Mouse (Mus musculus): ENCODE results near the gene Hibadh.

Gene Hibadh

DNA sequence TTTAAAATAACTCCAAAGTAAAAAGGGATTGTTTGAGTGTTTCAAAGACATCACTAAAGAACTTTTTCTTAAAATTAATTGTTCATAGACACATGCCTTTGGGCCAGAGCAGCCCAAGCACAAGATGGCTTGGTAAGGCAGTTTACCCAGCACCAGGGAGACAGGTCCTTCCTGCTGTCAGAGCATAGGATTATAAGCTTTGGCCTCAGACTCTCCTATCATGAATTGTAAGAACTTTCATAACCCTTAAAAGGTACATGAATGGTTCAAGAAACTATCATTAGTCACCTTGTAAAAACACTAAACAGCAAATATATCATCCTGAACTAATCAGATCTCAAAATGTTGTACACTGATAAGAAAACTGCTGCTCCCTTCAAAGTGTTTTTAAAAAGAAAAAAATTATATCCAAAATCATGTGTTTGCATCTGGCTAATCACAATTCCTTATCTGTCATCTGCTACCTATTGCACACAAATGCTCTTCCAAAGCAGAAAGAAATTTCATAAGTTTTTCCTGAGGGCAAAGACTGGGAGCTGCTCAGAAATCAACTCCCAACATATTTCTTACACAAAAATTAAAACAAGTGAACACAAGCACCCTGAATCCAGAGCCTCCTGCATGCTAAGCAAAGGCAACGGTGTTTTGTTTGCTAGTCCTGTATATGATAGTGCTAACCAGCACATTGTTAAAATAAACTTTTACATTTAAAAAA lies 1.6 kb downstream of the Hibadh start:
- no peak for DNase-seq (ENCODE audit: low read depth)

DNA sequence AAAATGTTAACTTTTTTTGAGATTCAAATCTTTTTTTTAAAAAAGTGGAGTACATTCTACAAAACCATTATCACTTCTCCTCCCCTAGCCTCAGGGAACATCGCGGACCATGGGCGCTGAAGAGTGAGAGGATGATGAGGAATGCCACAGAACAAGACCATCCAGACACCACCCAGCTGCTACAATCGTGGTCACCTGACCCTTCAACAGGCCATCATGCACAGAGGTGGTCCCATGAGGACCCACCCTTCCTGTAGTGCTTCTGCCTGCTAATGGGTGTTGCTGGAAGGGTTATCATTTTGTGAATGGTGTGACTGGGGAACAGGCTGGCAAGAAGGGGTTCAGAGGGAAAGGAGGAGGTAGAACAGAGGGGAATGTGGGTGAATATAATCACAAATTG lies 2.9 kb downstream of the Hibadh start:
- no peak for DNase-seq (ENCODE audit: low read depth)

DNA sequence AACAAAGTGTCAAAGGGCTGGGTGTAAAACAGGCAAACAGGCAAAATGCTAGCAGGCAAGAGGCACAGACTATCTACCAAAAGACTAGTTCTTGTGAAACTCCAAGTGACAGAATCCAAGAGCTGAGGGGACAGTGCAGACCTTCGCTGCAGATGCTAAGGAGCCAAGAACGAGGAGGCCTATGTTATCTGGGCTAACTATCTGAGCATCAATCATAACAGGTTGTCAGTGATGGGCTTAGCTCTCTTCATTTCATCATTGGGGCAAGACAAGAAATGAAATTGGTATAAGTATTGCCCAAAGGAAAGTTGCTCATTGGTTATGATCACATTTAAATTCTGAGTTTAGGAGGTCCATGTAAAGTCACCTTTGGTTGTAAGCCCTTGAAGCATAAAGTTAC lies 4.8 kb downstream of the Hibadh start:
- DNase-seq (ENCODE audit: low read depth) = no peak

- DNase-seq (ENCODE audit: low read depth) = no peak
These were observed 9.6 kb downstream of the Hibadh start for GRCm38 (mm10) chr6:52630625-52631024.

- DNase-seq (ENCODE audit: low read depth) = no peak
These were observed 11.0 kb downstream of the Hibadh start for GRCm38 (mm10) chr6:52629180-52629579.

DNA sequence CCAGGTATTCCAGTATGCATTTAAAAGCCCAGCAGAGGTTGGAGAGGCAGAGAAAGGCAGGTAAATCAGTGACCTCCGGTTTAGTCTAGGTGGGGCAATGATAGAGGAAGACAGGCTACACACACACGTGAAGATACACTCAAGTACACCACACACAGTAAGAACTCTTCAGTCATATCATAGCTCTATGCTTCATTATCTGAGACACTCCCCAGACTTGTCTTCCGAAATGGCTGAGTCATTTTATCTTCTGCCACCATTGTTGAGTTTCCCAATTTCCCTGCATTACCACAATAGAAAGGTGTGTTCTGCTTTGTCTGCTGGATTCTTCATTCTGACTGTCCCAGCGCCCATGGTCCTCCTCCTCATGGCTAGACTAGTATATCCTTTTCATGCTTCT lies 13.5 kb downstream of the Hibadh start:
- DNase-seq (ENCODE audit: low read depth) = no peak

DNA sequence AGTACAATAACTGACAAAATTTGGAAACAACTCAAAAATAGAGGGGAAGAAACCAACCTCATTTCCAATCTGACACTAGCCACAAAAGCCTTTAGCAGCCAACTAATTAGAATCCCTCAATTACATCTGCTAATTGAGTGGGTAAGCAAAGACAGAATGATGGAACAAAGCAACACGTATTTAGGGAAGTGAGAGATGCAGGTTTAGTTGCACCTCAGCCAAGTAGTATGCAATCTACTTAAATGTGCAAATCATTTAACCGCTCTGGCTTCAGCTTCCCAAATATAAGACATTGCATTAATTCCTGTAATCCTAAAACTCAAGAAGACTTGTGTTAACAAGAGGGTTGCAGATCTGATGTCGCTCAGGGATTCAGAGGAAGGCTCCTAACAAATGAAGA lies 16.4 kb downstream of the Hibadh start:
- DNase-seq (ENCODE audit: low read depth) = no peak

DNA sequence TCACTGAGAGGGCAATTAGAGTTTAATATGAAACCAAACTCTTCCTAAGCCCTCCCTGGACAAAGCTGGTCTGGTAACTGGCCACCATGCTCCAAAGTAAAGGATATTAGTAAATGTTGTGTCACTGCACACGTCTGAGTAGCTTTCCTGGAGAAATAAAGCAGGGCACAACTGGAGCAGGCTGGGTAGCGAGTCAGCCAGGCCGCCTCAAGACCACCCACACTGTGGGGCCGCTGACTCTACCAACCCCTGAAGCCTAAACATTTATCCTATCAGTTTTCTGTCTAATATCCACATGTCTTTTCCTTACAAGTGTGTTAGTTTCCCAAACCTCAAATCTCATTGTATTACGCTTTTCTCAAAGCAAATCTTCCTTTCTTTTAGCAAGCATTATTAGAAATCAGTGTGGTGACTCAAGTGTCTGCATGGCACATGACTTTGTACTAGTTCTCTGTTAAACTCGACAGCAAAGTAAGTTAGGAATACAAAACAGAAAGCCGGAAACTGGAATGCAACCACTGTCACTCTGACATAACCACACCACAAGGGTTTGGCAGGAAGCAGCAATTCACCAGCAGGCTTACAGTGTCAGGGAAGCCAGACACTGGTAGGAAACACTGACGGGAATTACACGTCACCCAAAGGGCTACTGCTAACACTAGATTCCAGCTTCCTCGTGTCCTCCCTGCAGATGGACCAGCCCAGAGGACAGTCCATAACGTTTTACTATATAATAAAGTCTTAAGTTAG lies 18.3 kb downstream of the Hibadh start:
- peak; percentile 22 for DNase-seq (ENCODE audit: low read depth)

DNA sequence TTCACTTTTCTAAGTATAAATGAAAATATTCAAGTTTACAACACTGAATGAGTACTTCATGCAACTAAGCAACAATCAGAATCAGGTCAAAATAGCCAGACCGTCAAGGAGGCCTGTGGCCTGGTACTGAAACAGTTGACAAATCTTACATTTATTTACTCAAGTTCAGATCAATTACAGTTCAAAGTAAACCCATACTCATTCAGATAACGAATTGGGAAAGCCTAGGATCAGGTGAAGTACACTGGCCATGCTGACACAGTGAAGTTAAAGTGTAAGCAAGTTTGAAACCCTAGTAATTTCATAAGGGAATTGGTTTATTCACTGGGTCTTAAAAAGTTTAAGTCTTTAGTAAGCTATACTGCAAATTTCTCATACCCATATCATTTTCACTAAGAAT lies 20.1 kb downstream of the Hibadh start:
- DNase-seq (ENCODE audit: low read depth) = no peak

DNA sequence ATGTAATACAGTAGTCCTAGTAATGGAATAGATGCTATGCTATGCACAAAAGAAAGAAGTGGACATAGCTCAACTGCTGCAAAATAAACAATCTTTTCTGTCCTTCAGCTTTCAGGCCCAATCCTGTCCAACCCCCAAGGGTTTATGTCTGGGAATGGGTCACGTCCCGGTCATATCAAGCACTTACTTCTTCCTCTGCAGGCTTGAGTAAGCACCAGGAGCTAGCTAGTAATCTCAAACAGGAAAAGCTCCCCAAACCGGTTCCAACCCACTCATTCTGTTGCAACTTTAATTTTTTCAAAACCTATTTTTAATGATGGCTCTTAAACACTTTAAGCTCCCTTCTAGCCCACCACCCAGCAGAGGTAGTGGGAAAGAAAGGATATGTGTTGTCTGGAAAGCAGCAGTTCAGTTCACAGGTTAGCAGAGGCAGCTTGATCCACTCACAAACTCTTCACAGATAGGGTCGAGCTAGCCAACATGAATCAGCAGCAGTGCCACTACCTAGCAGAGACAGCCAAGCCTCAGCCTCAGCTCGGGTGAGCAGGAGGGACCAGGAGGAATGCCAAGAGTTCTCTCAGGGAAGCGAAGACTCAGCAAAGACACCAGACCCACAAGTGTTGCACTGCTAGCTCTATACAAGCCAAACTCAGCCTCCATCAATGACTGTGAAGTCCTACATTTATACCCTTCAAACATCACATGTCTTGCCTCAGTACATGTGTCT lies 30.4 kb downstream of the Hibadh start:
- DNase-seq (ENCODE audit: low read depth) = no peak

- DNase-seq (ENCODE audit: low read depth) = no peak
These were observed 32.1 kb downstream of the Hibadh start for GRCm38 (mm10) chr6:52608121-52608520.

- no peak for DNase-seq (ENCODE audit: low read depth)
These were observed 33.3 kb downstream of the Hibadh start for GRCm38 (mm10) chr6:52606746-52607347.

- DNase-seq (ENCODE audit: low read depth) = no peak
These were observed 38.2 kb downstream of the Hibadh start for GRCm38 (mm10) chr6:52601706-52602642.

DNA sequence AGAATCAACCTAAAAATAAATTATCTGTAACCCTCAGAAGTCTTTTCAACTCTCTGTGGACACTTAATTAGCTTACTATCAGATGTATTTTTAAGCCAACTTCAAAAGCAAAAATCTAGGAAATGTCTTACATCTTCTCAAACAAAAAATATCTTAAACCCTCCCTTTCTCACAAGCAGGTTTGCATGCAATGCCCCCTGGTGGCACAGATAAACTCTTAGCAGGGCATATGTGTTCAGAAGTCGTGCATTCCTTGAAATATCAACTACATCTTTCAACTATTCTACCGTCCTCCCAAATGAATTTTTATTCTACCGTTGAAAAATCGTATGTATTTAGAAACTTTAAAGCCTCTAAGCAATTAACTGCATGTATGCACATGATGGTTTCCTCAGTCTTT lies 39.1 kb downstream of the Hibadh start:
- DNase-seq (ENCODE audit: low read depth) = peak; percentile 83

GRCm38 (mm10) chr6:52594752-52595151 lies 45.4 kb downstream of the Hibadh start:
- DNase-seq (ENCODE audit: low read depth) = peak; percentile 60

- DNase-seq (ENCODE audit: low read depth) = peak; percentile 30
These were observed 53.6 kb downstream of the Hibadh start for GRCm38 (mm10) chr6:52586564-52586963.

GRCm38 (mm10) chr6:52584383-52584782 lies 55.8 kb downstream of the Hibadh start:
- DNase-seq (ENCODE audit: low read depth) = no peak

DNA sequence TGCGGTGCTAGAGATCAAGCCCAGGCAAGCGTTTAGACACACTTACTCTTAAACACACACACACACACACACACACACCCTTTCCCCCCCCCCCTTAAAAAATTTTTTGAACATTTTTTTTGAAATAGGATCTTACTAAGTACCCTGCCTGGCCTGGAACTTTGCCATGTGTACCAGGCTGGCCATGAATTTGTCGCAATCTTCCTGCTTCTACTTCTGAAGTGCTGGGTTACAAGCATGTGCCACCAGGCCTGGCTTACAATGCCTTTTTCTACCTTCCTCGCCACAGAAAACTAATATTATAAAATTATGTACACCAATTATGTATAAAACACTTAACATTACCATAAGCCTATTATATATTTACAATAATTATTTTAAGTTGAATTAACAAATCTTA lies 59.1 kb downstream of the Hibadh start:
- DNase-seq (ENCODE audit: low read depth) = peak; percentile 26

- peak; percentile 84 for DNase-seq (ENCODE audit: low read depth)
These were observed 61.9 kb downstream of the Hibadh start for GRCm38 (mm10) chr6:52578322-52578721.

- DNase-seq (ENCODE audit: low read depth) = peak; percentile 30
These were observed 62.9 kb downstream of the Hibadh start for GRCm38 (mm10) chr6:52577270-52577669.

DNA sequence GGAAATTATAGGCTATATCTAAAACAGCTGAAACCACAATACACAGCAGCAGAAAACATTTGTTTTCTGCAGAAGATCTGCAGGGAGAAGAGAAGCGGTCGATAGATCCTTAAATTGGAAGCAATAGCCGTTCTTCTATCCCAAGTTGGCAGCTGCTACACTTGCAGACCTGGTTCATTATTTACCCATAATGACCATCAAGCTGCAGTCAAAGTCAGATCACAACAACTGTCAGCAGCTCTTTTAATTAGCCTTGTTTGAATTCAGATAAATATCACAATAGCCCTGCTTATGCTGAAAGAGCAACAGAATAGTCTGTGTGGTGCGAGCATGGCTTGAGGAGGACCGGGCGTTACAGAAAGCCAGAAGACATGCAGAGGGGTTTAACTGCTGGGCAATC lies 71.5 kb downstream of the Hibadh start:
- DNase-seq (ENCODE audit: low read depth) = no peak
